Mouse (Mus musculus) mouse trophoblast stem cell (cell line): Measurements from ENCODE around the gene Nacc2.

ENCODE experiments used
- in situ Hi-C, 2 experiments: fragments of 300-500 bp; cut with MseI, MboI; formaldehyde crosslinking; loops; 2 replicates in 1 of 2; 3 replicates in 1 of 2; pipeline ENCODE4 v1.15.1; 2025

Gene Nacc2

GRCm38 (mm10) chr2:26107011-26107410 is 16.0 kb downstream of the Nacc2 start:
- in situ Hi-C loops = no loop called here

GRCm38 (mm10) chr2:26106233-26106632 is 16.8 kb downstream of the Nacc2 start:
- in situ Hi-C loops = no loop called here

GRCm38 (mm10) chr2:26100296-26100695 is 22.7 kb downstream of the Nacc2 start:
- in situ Hi-C loops = no loop called here

- in situ Hi-C loops = no loop called here
Observed at GRCm38 (mm10) chr2:26099851-26100250, 23.2 kb downstream of the Nacc2 start.

GRCm38 (mm10) chr2:26099260-26099659 is 23.8 kb downstream of the Nacc2 start:
- in situ Hi-C loops = no loop called here

- in situ Hi-C loops = no loop called here
Observed at GRCm38 (mm10) chr2:26093897-26094296, 29.1 kb downstream of the Nacc2 start.

GRCm38 (mm10) chr2:26091771-26092393 is 31.1 kb downstream of the Nacc2 start:
- in situ Hi-C loops = no loop called here

GRCm38 (mm10) chr2:26090876-26091770 is 31.9 kb downstream of the Nacc2 start:
- in situ Hi-C loops = no loop called here

- in situ Hi-C loops = no loop called here
Observed at GRCm38 (mm10) chr2:26089005-26089404, 34.0 kb downstream of the Nacc2 start.

- in situ Hi-C loops = no loop called here
Observed at GRCm38 (mm10) chr2:26086926-26087600, 36.0 kb downstream of the Nacc2 start.

- in situ Hi-C loops = no loop called here
Observed at GRCm38 (mm10) chr2:26086505-26086904, 36.5 kb downstream of the Nacc2 start.

GRCm38 (mm10) chr2:26082883-26083282 is 40.1 kb downstream of the Nacc2 start:
- in situ Hi-C loops = no loop called here

GRCm38 (mm10) chr2:26080830-26081229 is 42.2 kb downstream of the Nacc2 start:
- in situ Hi-C loops = no loop called here

- in situ Hi-C loops = no loop called here
Observed at GRCm38 (mm10) chr2:26079409-26079808, 43.6 kb downstream of the Nacc2 start.

GRCm38 (mm10) chr2:26077068-26077467 is 46.0 kb downstream of the Nacc2 start:
- in situ Hi-C loops = no loop called here

GRCm38 (mm10) chr2:26076121-26076520 is 46.9 kb downstream of the Nacc2 start:
- in situ Hi-C loops = no loop called here

GRCm38 (mm10) chr2:26074551-26074950 is 48.5 kb downstream of the Nacc2 start:
- in situ Hi-C loops = no loop called here

GRCm38 (mm10) chr2:26068592-26068991 is 54.4 kb downstream of the Nacc2 start:
- in situ Hi-C loops = no loop called here

GRCm38 (mm10) chr2:26068175-26068574 is 54.8 kb downstream of the Nacc2 start:
- in situ Hi-C loops = no loop called here

GRCm38 (mm10) chr2:26066527-26066926 is 56.5 kb downstream of the Nacc2 start:
- in situ Hi-C loops = no loop called here

GRCm38 (mm10) chr2:26062742-26063427 is 60.1 kb downstream of the Nacc2 start:
- in situ Hi-C loops = no loop called here

GRCm38 (mm10) chr2:26062241-26062640 is 60.8 kb downstream of the Nacc2 start:
- in situ Hi-C loops = no loop called here
